Mouse (Mus musculus): ENCODE results near the gene Hnrnph1.

DNA sequence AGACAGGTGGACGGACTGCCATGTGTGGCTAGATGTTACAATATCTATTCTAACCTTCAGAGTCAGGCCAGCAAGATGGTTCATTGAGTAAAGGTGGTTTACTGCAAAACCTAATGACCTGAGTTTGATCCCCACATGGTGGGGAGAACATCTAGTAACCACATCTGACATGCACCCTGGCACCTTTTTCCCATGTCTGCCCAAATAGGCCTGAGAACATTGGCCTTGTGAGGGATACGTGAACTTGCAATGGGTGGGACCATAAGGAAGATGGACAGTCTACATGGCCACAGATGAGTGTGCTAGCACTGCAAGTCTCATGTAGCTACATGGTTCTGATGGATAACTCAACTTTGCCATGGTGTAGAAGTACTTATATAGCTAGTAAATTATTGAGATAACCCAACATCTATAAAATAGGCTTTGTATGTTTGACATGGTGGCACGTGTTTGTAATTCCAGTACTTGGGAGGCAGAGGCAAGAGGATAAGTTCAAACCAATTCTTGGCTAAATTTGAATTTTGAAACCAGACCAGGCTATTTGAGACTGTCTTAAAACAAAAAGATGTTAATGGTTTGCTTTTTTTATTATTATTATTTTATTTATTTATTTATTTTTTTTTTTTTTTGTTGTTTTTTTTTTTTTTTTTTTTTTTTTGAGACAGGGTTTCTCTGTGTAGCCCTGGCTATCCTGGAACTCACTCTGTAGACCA, 11.6 kb downstream of the Hnrnph1 start:
- no peak for TF ChIP-seq CTCF (conservative IDR thresholded peaks at IDR 0.05; ENCODE audit: low read length)
- TF ChIP-seq NANOG (IDR thresholded peaks at IDR 0.05; ENCODE audit: borderline replicate concordance, low read length): no peak

Data from E14TG2a.4 (cell line).